Mouse (Mus musculus): Measurements from ENCODE around the gene Slc35b4.

DNA sequence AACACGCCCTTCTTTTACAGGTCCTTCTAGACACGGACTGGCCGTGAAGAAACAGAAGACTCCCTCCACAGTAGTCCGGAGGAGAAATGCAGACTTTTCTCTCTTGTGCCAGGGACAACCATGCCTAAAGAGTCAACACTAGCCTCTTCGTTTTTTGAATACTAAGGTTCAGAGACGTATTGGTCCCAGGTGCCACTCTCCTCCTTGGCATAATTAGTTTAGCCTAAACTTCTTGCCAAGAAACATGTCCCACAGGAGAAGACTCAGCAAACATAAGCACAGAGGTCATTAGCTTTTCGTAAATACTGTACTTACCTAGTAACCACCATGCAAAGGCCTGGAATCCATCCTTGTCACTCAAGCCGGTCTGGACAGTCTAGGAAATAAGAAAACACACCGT, 13.9 kb downstream of the Slc35b4 start:
- TF ChIP-seq POLR2A (IDR thresholded peaks at IDR 0.05; ENCODE audit: insufficient read length, low read depth) (no peak), TCF12 (IDR thresholded peaks at IDR 0.05; ENCODE audit: insufficient read depth, poor library complexity, severe bottlenecking) (no peak), TCF3 (IDR thresholded peaks at IDR 0.05; ENCODE audit: insufficient read length, low read depth) (no peak), E2F4 (IDR thresholded peaks at IDR 0.05; ENCODE audit: insufficient read depth) (no peak)

Data from myocyte (in vitro differentiated cells).